Mouse (Mus musculus): ENCODE measurements around the gene Asmt. TPM values are rescaled to one million over a fixed set of nuclear protein-coding genes. Genes with fewer than 3 reads are reported as not detected.

The Asmt gene
- not detected in 2 replicates for total RNA-seq (2014; rRNA removed)
- polyA plus RNA-seq (2012; rRNA removed) = not detected in 2 replicates

- WGBS = 91% methylated on average over 14 of the region's 16 CpGs
- Histone ChIP-seq H3K4me1 (ENCODE audit: control insufficient read depth, insufficient read depth, low read length) (no peaks in the 10 kb centered on the region), H3K27ac (replicated peaks; ENCODE audit: insufficient read depth, low read depth, low read length) (no peak within 1 kb of the TSS), H3K79me2 (ENCODE audit: control insufficient read depth, insufficient read depth, low read length) (no peaks in the 10 kb centered on the region), H3K4me3 (ENCODE audit: insufficient read depth, low read depth, low read length) (no peak within 1 kb of the TSS), H3K36me3 (ENCODE audit: control insufficient read depth, insufficient read depth, low read length) (no peaks in the 10 kb centered on the region), H3K9ac (ENCODE audit: low read depth, low read length) (no peak within 1 kb of the TSS), H3K27me3 (ENCODE audit: control insufficient read depth, insufficient read depth, low read length) (no peaks in the 10 kb centered on the region)
- DNase-seq (ENCODE audit: extremely low read depth, low read depth, low spot score) = no peak
- TF ChIP-seq POLR2A (IDR thresholded peaks at IDR 0.05; ENCODE audit: extremely low read depth, insufficient read depth, low read length) (no peak), CTCF (IDR thresholded peaks at IDR 0.05; ENCODE audit: low read depth, low read length) (no peak)
Observed at GRCm38 (mm10) chrX:170672594-170673092, at the start of gene Asmt. TSS of gene Asmt (plus strand) at chrX:170672644.

GRCm38 (mm10) chrX:170673233-170673951 lies 948 bp downstream of the Asmt start:
- Histone ChIP-seq H3K4me3 (ENCODE audit: insufficient read depth, low read depth, low read length) (no peak overlapping the region), H3K9ac (ENCODE audit: low read depth, low read length) (no peak overlapping the region), H3K79me2 (ENCODE audit: control insufficient read depth, insufficient read depth, low read length) (no peaks in the 10 kb centered on the region), H3K36me3 (ENCODE audit: control insufficient read depth, insufficient read depth, low read length) (no peaks in the 10 kb centered on the region), H3K27ac (replicated peaks; ENCODE audit: insufficient read depth, low read depth, low read length) (no peak overlapping the region), H3K4me1 (ENCODE audit: control insufficient read depth, insufficient read depth, low read length) (no peaks in the 10 kb centered on the region), H3K27me3 (ENCODE audit: control insufficient read depth, insufficient read depth, low read length) (no peaks in the 10 kb centered on the region)
- 86% methylated on average over 42 of the region's 42 CpGs for WGBS
- no peak for DNase-seq (ENCODE audit: extremely low read depth, low read depth, low spot score)
- TF ChIP-seq POLR2A (IDR thresholded peaks at IDR 0.05; ENCODE audit: extremely low read depth, insufficient read depth, low read length) = no peak

- no peaks in the 10 kb centered on the region for H3K4me1 ChIP-seq (ENCODE audit: control insufficient read depth, insufficient read depth, low read length)
- H3K79me2 ChIP-seq (ENCODE audit: control insufficient read depth, insufficient read depth, low read length) = no peaks in the 10 kb centered on the region
- no peaks in the 10 kb centered on the region for H3K36me3 ChIP-seq (ENCODE audit: control insufficient read depth, insufficient read depth, low read length)
- H3K27ac ChIP-seq (replicated peaks; ENCODE audit: insufficient read depth, low read depth, low read length) = no peak overlapping the region
- 81% methylated on average over 26 of the region's 27 CpGs for WGBS
- H3K9ac ChIP-seq (ENCODE audit: low read depth, low read length) = no peak overlapping the region
- TF ChIP-seq POLR2A (IDR thresholded peaks at IDR 0.05; ENCODE audit: extremely low read depth, insufficient read depth, low read length) (no peak), CTCF (IDR thresholded peaks at IDR 0.05; ENCODE audit: low read depth, low read length) (no peak)
- H3K27me3 ChIP-seq (ENCODE audit: control insufficient read depth, insufficient read depth, low read length) = no peaks in the 10 kb centered on the region
- DNase-seq (ENCODE audit: extremely low read depth, low read depth, low spot score) = no peak
- H3K4me3 ChIP-seq (ENCODE audit: insufficient read depth, low read depth, low read length) = no peak overlapping the region
Observed at GRCm38 (mm10) chrX:170674229-170674771, 1.9 kb downstream of the Asmt start.

- no peaks in the 10 kb centered on the region for H3K36me3 ChIP-seq (ENCODE audit: control insufficient read depth, insufficient read depth, low read length)
- no peak for TF ChIP-seq CTCF (IDR thresholded peaks at IDR 0.05; ENCODE audit: low read depth, low read length)
- TF ChIP-seq POLR2A (IDR thresholded peaks at IDR 0.05; ENCODE audit: extremely low read depth, insufficient read depth, low read length) = no peak
- H3K4me1 ChIP-seq (ENCODE audit: control insufficient read depth, insufficient read depth, low read length) = no peaks in the 10 kb centered on the region
- WGBS = 90% methylated on average over 39 of the region's 39 CpGs
- no peak for DNase-seq (ENCODE audit: extremely low read depth, low read depth, low spot score)
- no peak overlapping the region for H3K9ac ChIP-seq (ENCODE audit: low read depth, low read length)
- H3K27ac ChIP-seq (replicated peaks; ENCODE audit: insufficient read depth, low read depth, low read length) = no peak overlapping the region
- H3K27me3 ChIP-seq (ENCODE audit: control insufficient read depth, insufficient read depth, low read length) = no peaks in the 10 kb centered on the region
- no peaks in the 10 kb centered on the region for H3K79me2 ChIP-seq (ENCODE audit: control insufficient read depth, insufficient read depth, low read length)
- H3K4me3 ChIP-seq (ENCODE audit: insufficient read depth, low read depth, low read length) = no peak overlapping the region
Observed at GRCm38 (mm10) chrX:170674885-170675876, 2.7 kb downstream of the Asmt start.

- Histone ChIP-seq H3K4me1 (ENCODE audit: control insufficient read depth, insufficient read depth, low read length) (no peaks in the 10 kb centered on the region), H3K27me3 (ENCODE audit: control insufficient read depth, insufficient read depth, low read length) (no peaks in the 10 kb centered on the region), H3K27ac (replicated peaks; ENCODE audit: insufficient read depth, low read depth, low read length) (no peak overlapping the region), H3K4me3 (ENCODE audit: insufficient read depth, low read depth, low read length) (no peak overlapping the region), H3K36me3 (ENCODE audit: control insufficient read depth, insufficient read depth, low read length) (no peaks in the 10 kb centered on the region), H3K9ac (ENCODE audit: low read depth, low read length) (no peak overlapping the region), H3K79me2 (ENCODE audit: control insufficient read depth, insufficient read depth, low read length) (no peaks in the 10 kb centered on the region)
- DNase-seq (ENCODE audit: extremely low read depth, low read depth, low spot score) = no peak
- 95% methylated on average over 39 of the region's 39 CpGs for WGBS
- no peak for TF ChIP-seq CTCF (IDR thresholded peaks at IDR 0.05; ENCODE audit: low read depth, low read length)
- TF ChIP-seq POLR2A (IDR thresholded peaks at IDR 0.05; ENCODE audit: extremely low read depth, insufficient read depth, low read length) = no peak
Observed at GRCm38 (mm10) chrX:170675923-170676605, 3.6 kb downstream of the Asmt start.

Data from liver, adult 2 months (tissue).